Mouse (Mus musculus) heart, embryonic 11.5 days (tissue): ENCODE results near the gene Plpp1. TPM values are rescaled to one million over a fixed set of nuclear protein-coding genes. Genes with fewer than 3 reads are reported as not detected.

Experiments
- ATAC-seq: fragments of 200-750 bp; cut with Nextera tagmentation; replicated peaks from 2 replicates; pipeline ENCODE4 v1.8.0; 2017; ENCODE audit warnings: moderate library complexity; ENCODE audit not compliant: insufficient number of reproducible peaks, low FRiP score, low TSS enrichment
- H3K27ac ChIP-seq: fragments of 300-500 bp; sonication (generic); 2 replicates; pipeline ENCODE4 v1.5.1; 2014; ENCODE audit warnings: mild to moderate bottlenecking, low read depth, low read length
- H3K27me3 ChIP-seq: fragments of 300-500 bp; sonication (generic); 2 replicates; pipeline ENCODE4 v1.6.1; 2014; ENCODE audit warnings: mild to moderate bottlenecking, low read length, mixed read lengths; ENCODE audit not compliant: control insufficient read depth, insufficient read depth
- H3K36me3 ChIP-seq: fragments of 300-500 bp; sonication (generic); 2 replicates; pipeline ENCODE4 v1.6.1; 2014; ENCODE audit warnings: mild to moderate bottlenecking, low read length, moderate library complexity, mixed read lengths; ENCODE audit not compliant: control insufficient read depth, insufficient read depth
- H3K4me1 ChIP-seq: fragments of 300-500 bp; sonication (generic); 2 replicates; pipeline ENCODE4 v1.6.1; 2014; ENCODE audit warnings: low read length; ENCODE audit not compliant: control insufficient read depth, insufficient read depth
- H3K4me2 ChIP-seq: fragments of 300-500 bp; sonication (generic); 2 replicates; pipeline ENCODE4 v1.6.1; 2014; ENCODE audit warnings: mild to moderate bottlenecking, moderate library complexity
- H3K4me3 ChIP-seq: fragments of 300-500 bp; sonication (generic); 2 replicates; pipeline ENCODE4 v1.5.1; 2014; ENCODE audit warnings: low read depth, low read length
- H3K9ac ChIP-seq: fragments of 300-500 bp; sonication (generic); 2 replicates; pipeline ENCODE4 v1.6.1; 2014; ENCODE audit warnings: mild to moderate bottlenecking, low read depth, low read length, moderate library complexity
- H3K9me3 ChIP-seq: fragments of 300-500 bp; sonication (generic); replicated peaks from 2 replicates; pipeline ENCODE4 v1.6.1; 2016; ENCODE audit warnings: low read length; ENCODE audit not compliant: control insufficient read depth
- WGBS: fragments of 180-500 bp; shearing (Covaris S2); extraction: QIAGEN DNeasy Blood & Tissue Kit; methylation state at CpG from one replicate; pipeline ENCODE4 v1.1.7; 2014; ENCODE audit not compliant: insufficient replicate concordance; 5-methylcytosine and 5-hydroxymethylcytosine counted together
- polyA plus RNA-seq: library from polyadenylated mRNA; unstranded; fragments of >200 nt; fragmentation: Nextera tagmentation; extraction: Ambion mirVana; gene quantifications from 2 replicates; pipeline ENCODE4 v1.2.1, GENCODE M21; 2014

The Plpp1 gene
- polyA plus RNA-seq: 37.3 and 41.7 TPM in 2 replicates

DNA sequence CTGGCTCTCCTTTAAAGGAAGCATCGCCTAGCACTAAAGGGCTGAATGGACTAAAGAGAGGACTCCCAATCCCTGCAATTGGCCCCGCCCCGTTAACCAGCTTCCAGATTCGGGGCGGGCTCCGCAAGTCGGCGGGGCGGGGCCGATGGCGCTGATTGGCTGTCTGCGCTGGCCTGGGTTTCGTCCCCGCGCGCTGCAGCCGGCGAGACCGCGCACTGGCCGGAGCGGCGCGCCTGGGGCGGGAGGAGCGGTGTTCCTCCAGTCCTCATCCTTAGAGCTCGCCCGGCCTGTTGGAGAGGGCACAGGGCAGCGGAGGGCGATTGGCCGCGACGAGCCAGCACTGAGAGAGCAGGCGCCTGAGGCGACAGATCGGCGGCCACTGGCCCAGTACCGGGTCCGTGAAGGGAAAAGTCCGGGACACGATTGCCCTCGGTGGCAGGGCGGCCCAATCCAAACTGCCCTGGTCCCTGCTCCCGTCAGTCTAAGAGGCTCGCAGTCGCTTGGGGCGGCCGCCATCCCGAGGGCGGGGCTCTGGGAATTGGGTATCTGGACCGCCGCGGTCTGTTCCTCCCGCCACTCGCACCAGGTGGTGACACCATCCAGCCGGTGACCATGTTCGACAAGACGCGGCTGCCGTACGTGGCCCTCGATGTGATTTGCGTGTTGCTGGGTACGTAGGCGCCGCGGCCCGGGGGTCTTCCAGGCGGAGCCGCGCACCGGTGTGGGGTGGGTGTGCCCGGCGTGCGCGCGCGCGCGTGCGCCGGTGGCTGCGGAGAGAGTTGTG is at the start of gene Plpp1:
Gene Plpp1, plus strand, starts transcription at position 196 of the 784 bp plus-strand sequence.
- ATAC-seq: peak; percentile 98
- Histone ChIP-seq H3K9ac (peak within 1 kb of the TSS; percentile 86), H3K4me2 (peak within 1 kb of the TSS; percentile 86), H3K27me3 (no peaks in the 10 kb centered on the region), H3K27ac (peak within 1 kb of the TSS; percentile 90), H3K4me1 (peaks cover 3% of the 10 kb centered on the region; the same call in 1 of the 2 replicates), H3K36me3 (peaks cover 3% of the 10 kb centered on the region; the same call in 1 of the 2 replicates), H3K4me3 (peak within 1 kb of the TSS; percentile 74), H3K9me3 (no peaks in the 10 kb centered on the region)
- under 1% methylated on average over 83 of the region's 83 CpGs for WGBS

- Histone ChIP-seq H3K27me3 (no peaks in the 10 kb centered on the region), H3K4me1 (peaks cover 20% of the 10 kb centered on the region), H3K27ac (peak overlapping the region; percentile 82), H3K36me3 (no peaks in the 10 kb centered on the region), H3K4me2 (peak overlapping the region; percentile 46), H3K9me3 (no peaks in the 10 kb centered on the region), H3K9ac (peak overlapping the region; percentile 36; the same call in 1 of the 2 replicates), H3K4me3 (no peak overlapping the region)
- peak; percentile 60; the same call in 1 of the 2 replicates for ATAC-seq
- WGBS: 24% methylated on average over 18 of the region's 18 CpGs
These were observed 48.9 kb upstream of the Plpp1 start for GRCm38 (mm10) chr13:112751454-112752308.

- H3K4me1 ChIP-seq: peaks cover 20% of the 10 kb centered on the region
- H3K9ac ChIP-seq: no peak overlapping the region
- H3K27ac ChIP-seq: peak overlapping the region; percentile 82
- H3K4me2 ChIP-seq: no peak overlapping the region
- no peaks in the 10 kb centered on the region for H3K27me3 ChIP-seq
- H3K4me3 ChIP-seq: no peak overlapping the region
- 71% methylated on average over 11 of the region's 11 CpGs for WGBS
- no peaks in the 10 kb centered on the region for H3K36me3 ChIP-seq
- H3K9me3 ChIP-seq: no peaks in the 10 kb centered on the region
- ATAC-seq: no peak
These were observed 48.1 kb upstream of the Plpp1 start for GRCm38 (mm10) chr13:112752309-112752975.

DNA sequence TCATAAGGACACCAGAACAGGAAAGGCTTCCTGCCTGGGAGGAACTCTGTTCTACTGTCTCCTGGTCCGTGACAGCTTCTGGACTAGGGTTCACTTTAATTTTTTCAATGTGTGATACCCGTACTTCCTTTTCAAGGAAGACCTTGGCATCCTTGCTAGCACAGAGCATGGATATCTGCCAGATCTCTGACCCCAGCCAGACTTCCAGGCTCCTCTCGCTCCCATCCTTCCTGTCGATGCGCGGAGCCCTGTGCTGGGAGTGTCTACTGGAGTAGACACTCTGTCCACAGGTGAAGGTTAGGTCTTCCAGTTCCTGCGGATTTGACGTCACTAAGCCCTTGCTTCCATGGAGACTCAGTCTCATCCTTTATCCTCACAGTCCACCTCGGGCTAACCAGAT is 47.1 kb upstream of the Plpp1 start:
- H3K36me3 ChIP-seq: no peaks in the 10 kb centered on the region
- no peak overlapping the region for H3K4me2 ChIP-seq
- no peak for ATAC-seq
- H3K27ac ChIP-seq: peak overlapping the region; percentile 54
- peaks cover 20% of the 10 kb centered on the region for H3K4me1 ChIP-seq
- no peaks in the 10 kb centered on the region for H3K9me3 ChIP-seq
- 77% methylated on average over 9 of the region's 9 CpGs for whole genome bisulfite sequencing
- no peaks in the 10 kb centered on the region for H3K27me3 ChIP-seq
- H3K4me3 ChIP-seq: no peak overlapping the region
- no peak overlapping the region for H3K9ac ChIP-seq

GRCm38 (mm10) chr13:112754871-112755270 is 45.7 kb upstream of the Plpp1 start:
- 33% methylated on average over 4 of the region's 4 CpGs for WGBS
- Histone ChIP-seq H3K27ac (no peak overlapping the region), H3K4me1 (peaks cover 26% of the 10 kb centered on the region)

DNA sequence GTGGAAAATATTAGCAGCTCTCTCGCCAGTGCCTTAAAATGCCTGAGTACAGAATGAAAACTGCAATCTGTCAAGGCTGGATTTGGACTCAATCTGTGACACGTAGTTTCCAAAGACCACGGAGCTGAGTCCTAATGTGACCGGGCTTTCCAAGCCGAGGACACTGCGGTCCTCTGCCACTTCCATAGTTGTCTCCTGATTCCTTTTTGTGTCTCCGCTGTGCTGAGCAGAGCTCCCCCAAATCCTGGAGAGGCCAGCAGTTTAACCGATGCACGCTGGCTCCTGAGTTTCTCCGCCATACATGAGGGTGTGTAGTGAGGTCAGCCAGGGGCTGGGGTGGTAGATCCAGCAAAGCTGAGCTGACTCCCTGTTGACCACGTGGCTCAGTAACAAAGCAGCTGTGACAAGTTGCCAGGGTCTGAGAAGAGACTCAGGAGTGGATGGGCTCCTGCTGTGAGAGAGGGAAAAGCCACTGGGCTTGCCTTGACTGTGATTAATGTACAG is 45.0 kb upstream of the Plpp1 start:
- Histone ChIP-seq H3K4me2 (0 out of 2 replicates have a peak overlapping the region, but pooled peaks have one; percentile 7), H3K9me3 (no peaks in the 10 kb centered on the region), H3K27ac (peak overlapping the region; percentile 68), H3K9ac (peak overlapping the region; percentile 34; the same call in 1 of the 2 replicates), H3K4me3 (no peak overlapping the region), H3K4me1 (peaks cover 29% of the 10 kb centered on the region), H3K27me3 (no peaks in the 10 kb centered on the region), H3K36me3 (no peaks in the 10 kb centered on the region)
- WGBS: 42% methylated on average over 11 of the region's 11 CpGs
- ATAC-seq: no peak

More at GRCm38 (mm10) chr13:112754871-112755270, 45.7 kb upstream of the Plpp1 start:
- no peak for ATAC-seq
- Histone ChIP-seq H3K36me3 (no peaks in the 10 kb centered on the region), H3K4me2 (no peak overlapping the region), H3K27me3 (no peaks in the 10 kb centered on the region), H3K9ac (no peak overlapping the region), H3K4me3 (no peak overlapping the region), H3K9me3 (no peaks in the 10 kb centered on the region)

DNA sequence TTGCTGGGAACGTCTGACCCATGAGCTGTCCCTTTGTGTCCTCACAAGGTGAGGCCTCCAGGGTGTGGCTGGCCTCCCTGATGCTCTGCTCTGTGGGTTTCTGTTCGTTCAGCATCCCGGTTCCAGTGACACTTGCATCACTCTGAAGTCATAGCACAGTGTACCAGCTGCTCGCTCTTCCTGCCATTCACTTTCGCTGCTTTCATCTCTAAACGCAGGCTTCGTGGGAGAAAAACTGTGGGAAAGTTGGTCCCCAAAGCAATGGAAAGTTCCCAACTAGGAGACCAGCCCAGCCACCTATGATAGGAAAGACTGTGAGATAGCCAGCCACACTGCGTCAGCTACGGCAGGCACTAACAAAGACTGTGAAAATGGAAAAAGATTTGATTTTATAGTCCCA is 43.2 kb upstream of the Plpp1 start:
- no peak for ATAC-seq
- H3K4me1 ChIP-seq: peaks cover 20% of the 10 kb centered on the region
- WGBS: 68% methylated on average over 9 of the region's 9 CpGs

GRCm38 (mm10) chr13:112758546-112759090 is 42.0 kb upstream of the Plpp1 start:
- no peak for ATAC-seq
- Histone ChIP-seq H3K9ac (no peak overlapping the region), H3K36me3 (no peaks in the 10 kb centered on the region), H3K9me3 (no peaks in the 10 kb centered on the region), H3K27ac (no peak overlapping the region), H3K4me3 (no peak overlapping the region), H3K4me1 (peaks cover 16% of the 10 kb centered on the region), H3K27me3 (no peaks in the 10 kb centered on the region), H3K4me2 (no peak overlapping the region)
- 68% methylated on average over 6 of the region's 6 CpGs for WGBS

More for the DNA sequence above, 43.2 kb upstream of the Plpp1 start:
- H3K4me2 ChIP-seq: no peak overlapping the region
- H3K4me3 ChIP-seq: no peak overlapping the region
- H3K27me3 ChIP-seq: no peaks in the 10 kb centered on the region
- H3K27ac ChIP-seq: no peak overlapping the region
- H3K9ac ChIP-seq: no peak overlapping the region
- no peaks in the 10 kb centered on the region for H3K9me3 ChIP-seq
- no peaks in the 10 kb centered on the region for H3K36me3 ChIP-seq
